Mouse (Mus musculus): ENCODE results near the gene Gast.

DNA sequence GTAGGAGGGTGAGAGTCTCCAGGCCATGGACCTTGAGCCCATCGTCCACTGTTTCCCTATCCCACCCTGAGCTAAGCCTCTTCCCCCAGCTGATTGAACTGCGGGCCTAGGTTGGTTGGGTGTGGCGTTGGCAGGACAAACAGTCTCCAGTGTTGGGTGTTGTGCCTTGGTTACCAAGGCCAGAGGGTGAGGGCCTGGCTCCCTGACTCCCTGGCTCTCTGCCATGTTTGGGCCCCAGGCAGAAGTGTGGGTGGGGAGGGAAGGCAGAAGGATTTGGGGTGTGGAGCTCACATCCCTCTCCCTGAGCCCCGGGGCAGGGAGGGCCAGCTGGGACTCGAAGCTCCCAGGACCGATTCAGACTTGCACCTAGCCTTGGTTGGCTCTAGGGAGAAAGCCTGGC, 45.3 kb upstream of the Gast start:
- TF ChIP-seq EP300 (IDR thresholded peaks at IDR 0.05; ENCODE audit: low read depth) (no peak), CTCF (IDR thresholded peaks at IDR 0.05; ENCODE audit: low read depth) (no peak)
